Mouse (Mus musculus) cerebellum, adult 2 months (tissue): ENCODE data around the gene Dntt.

ENCODE experiments used
- CTCF ChIP-seq: fragments of 200-500 bp; IDR thresholded peaks from 2 replicates; pipeline ENCODE4 v1.5.1; 2011; ENCODE audit warnings: low read depth, mild to moderate bottlenecking, control low read depth, low read length, moderate library complexity, borderline replicate concordance; ENCODE audit not compliant: insufficient read depth
- POLR2A ChIP-seq: fragments of 200-500 bp; IDR thresholded peaks from 2 replicates; pipeline ENCODE4 v1.6.1; 2011; ENCODE audit warnings: low read length, control low read depth, borderline replicate concordance; ENCODE audit not compliant: insufficient read depth

- TF ChIP-seq POLR2A: no peak
- TF ChIP-seq CTCF: no peak
Observed at GRCm38 (mm10) chr19:40991626-40992025, 37.4 kb upstream of the Dntt start.
